Mouse (Mus musculus) c-Kit-positive CD71-positive TER-119-positive erythroid progenitor cells, embryonic 14.5 days (primary cell): ENCODE data around the gene Mylk.

Source experiments
- DNase-seq: peaks from one replicate; pipeline ENCODE4 v3.0.0-alpha.2; 2013; ENCODE audit warnings: low spot score

The Mylk gene

DNA sequence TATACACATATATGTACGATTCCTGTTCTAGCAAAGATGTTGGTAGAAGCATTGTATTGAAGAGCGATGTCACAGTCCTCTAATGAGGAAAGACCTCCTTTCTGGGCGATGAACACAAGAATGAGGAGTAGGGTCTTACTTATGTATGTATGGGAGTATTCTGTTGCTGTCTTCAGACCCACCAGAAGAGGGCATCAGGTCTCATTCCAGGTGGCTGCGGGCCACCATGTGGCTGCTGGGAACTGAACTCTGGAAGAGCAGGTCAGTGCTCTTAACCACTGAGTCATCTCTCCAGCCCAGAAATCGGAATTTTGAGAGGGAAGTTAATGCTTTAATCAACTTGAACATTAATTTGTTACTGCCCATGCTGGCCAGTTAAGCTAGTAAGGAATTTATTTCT, 279.3 kb downstream of the Mylk start:
- DNase-seq: no peak

DNA sequence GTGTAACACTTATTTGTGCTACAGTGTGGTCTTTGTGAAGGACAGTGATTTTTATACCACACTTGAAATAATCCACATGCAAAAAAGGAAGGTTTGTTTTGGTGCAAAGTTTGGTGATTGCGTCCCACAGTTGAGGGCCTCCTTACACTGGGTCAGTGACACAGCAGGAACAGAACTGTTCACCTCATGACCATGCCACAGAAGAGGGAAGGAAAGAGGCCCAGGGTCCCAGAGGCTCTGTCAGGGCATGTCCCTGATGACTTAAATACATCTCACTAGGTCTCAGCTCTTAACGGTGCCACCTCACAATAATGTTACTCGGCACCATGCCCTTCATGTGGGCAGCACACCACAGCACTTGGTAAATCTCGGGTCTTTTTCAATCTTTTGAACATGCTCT, 280.3 kb downstream of the Mylk start:
- DNase-seq: no peak

DNA sequence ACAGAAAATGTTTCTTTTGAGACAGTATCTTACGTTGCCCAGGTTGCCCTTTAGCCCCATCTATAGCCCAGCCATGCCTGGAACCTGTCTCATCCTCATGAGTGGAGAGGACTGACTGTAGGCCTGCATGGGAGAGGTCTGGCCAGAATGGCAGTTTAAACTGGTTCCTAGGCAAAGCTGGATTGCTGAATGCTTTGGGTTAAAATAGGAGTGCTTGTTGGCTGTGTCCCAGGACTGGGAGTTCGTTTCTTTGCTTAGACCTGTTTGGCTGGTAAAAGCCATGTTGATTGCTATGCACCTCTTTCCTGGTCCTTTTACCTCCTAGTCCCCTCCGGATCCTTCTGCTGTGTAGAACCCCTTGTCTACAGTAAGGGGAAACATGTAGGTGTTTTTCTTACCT, 288.2 kb downstream of the Mylk start:
- DNase-seq: no peak

DNA sequence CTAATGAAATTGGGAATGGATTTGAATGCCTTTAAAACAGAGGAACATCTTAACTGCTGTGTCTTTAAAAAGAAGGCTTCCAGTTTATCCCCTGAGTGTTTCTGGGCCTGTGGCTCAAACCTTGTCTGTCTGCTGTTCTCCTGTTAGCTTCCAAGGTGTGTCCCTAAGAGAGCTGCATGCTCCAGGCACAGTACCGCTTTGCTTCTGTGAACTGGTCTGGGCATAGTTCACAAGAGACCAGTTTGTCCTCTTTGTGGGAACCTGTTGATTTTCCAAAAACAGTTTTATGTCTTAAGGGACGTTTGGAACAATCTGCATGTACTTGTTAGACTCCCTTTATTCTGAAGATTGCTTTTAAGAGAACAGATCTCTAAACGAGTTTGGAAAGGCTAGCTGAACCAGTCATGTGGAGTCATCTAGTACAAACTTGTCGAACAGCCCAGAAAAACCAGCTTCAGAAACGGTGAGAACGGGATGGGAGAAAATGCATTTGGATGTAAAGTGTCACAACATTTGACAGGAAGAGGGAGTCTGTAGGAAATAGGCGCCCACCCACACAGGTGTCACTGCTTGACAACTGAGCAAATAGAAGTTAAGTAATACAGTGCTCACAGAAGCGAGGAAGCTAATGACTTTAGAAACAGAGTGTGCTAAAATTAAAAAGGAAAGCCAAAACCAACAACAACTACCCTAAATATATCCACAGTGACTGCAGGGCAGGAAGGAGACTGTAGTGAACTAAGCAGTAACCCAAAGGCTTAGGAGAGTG, 289.0 kb downstream of the Mylk start:
- no peak for DNase-seq

DNA sequence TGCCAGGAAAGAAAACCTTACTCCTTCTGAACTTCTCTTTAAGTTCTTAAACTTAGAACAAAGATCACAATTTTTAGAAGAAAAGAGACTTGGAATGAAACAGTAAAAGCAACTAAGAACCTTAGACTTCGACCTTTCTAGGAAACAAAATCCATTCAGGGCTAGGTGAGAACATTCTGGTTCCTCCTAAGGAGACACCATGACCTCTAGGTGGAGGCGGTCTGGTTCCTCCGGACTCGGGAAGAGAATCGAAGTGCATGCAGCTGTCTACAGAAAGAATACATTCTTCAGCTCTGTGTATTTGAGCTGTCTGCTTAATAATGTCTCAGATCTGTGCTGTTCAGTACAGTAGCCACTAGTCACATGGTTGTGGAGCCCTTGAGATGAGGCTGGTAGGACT, 290.0 kb downstream of the Mylk start:
- no peak for DNase-seq

DNA sequence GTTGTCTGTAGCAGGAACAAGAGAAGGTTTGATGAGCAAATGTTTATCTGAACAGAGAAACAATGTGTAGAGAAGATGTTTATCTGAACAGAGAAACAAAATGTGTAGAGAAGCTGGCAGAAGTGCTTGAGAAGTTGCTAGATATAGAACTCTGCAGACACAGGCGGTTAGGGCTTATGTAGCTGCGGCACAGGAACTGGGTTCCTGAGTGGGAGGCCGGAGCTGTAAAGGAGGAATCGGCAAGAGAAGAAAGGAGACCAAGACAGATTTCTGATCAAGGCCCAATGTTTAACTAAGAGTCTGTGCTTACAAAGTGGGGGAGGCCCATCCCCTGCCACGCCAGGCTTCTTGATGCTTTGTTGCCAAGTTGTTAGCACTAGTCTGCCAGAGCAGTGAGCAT, 291.7 kb downstream of the Mylk start:
- DNase-seq: no peak

DNA sequence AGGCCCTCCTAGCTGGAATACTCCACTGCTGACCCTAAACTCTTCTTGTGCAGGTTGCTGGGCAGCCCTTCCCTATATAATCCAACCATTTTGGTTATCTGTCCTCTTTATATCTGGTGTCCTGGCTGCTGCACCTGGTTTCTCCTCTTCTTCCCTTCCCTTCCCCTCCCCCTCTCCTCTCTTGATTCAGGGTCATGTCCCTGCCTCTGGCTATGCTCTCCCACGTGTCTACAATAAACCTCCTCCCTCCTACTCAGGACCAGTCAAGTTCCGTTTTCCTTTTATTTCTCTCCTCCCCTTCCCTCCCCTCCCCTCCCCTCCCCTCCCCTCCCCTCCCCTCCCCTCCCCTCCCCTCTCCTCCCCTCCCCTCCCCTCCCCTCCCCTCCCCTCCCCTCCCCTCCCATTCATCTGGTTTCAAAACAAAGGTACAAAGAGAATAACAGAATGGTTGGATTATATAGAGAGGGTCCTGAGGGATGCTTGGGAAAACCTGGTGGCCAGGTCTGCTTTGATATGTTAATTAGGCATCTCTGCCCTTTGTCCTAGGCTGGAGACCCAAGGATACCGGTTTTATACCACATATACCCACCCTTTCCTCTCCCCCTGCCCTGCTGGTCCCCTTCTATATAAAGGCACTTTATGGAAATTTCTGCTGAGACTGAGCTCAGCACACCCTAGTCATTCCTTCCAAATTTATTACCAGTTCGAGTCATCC, 293.5 kb downstream of the Mylk start:
- no peak for DNase-seq

DNA sequence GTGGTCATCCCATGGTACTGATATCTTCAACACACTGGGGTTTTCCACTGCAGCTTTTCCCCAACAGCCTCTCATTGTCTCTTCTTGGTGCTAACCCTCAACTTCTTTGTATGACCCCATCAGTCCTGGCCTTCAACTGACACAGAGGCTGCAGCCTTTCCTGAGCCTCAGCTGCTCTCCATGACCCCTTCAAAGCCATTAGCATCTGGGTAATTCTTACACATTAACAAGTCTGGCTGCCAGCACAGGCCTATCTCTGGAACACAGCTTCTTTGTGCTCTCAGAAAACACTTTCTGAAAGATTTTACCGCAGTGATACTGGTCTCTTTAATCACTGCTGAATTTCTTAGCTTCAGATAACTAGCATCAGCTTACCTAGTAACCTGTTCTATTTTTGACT, 295.1 kb downstream of the Mylk start:
- DNase-seq: no peak

DNA sequence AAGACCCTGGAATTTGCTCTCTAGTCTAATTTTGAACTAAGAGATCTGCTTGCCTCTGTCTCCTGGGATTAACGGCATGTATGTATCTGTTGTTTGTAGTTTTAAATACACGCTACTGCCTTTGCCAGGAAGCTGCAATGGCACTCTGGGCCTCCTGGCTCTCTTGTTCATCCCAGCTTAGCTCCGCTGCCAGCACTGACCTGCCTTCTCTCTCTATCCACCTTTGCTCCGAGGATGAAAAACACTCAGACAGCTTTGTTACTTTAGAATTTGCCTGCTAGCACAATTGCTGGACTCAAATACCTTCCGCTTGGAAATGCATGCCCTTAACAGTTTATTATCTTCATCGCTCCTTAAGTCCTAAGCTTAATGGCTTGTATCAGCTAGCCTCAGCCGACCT, 296.0 kb downstream of the Mylk start:
- no peak for DNase-seq

DNA sequence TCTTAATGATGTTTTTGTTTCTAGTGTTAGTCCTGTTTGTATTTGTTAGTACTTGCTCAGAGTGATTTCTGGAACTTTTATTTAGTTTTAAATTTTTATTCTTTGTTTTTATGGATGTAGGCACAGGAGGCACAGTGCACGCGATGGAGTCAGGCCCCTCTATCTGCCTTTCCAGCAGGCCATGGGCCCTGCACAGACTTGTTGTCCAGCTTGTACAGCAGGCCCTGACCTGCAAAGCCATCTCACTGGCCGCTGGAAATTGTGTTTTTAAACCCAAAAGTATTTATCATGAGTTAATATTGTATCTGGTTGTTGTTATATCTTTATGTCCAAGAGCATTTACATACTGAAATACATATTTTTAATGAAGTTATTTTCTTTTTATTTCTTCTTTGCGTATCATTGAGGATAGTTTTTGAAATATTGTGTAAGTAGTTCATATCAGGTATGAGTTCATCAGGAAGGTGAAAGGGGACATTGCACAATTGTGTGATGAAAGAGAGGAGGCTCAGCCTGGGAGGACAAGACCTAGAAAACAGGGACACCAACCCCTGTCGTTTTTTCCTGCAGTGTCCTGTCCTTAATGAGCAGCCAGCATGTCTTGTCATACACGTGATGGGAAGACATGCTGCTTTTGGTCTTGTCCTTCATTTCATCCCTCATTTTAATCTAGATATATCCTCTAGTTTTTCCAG, 301.2 kb downstream of the Mylk start:
- DNase-seq: no peak

DNA sequence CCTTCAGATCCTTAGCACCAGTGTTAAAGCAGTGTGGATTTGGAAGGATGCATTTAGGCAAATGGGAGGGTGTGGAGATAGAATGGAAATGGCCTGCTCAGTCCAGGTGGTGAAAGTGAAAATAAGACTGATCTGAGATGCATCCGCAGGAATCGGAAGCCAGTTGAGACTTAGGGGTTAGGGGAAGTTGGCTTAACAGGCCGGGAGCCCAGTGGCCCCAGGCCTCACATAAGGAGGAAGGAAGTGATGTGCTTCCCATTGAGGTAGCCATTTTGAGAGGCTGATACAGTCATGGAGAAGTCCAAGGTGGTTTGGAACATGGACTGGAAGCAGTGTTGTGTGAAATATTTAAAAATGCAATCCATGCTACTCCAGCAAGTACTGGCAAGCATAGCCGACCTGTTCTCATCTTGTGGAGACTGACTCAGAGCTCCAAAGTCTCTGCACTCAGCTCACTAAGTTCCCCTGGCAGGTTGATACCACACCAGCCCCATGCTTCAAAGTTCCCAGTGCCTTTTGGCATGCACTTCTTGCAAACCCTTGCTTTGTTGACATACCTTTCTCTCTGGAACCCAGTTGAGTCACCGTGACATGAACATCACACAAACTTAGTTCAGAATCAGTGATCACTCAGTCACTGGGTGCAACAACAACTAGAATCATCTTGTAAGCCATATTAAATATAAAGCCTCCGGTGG, 302.4 kb downstream of the Mylk start:
- DNase-seq: no peak

DNA sequence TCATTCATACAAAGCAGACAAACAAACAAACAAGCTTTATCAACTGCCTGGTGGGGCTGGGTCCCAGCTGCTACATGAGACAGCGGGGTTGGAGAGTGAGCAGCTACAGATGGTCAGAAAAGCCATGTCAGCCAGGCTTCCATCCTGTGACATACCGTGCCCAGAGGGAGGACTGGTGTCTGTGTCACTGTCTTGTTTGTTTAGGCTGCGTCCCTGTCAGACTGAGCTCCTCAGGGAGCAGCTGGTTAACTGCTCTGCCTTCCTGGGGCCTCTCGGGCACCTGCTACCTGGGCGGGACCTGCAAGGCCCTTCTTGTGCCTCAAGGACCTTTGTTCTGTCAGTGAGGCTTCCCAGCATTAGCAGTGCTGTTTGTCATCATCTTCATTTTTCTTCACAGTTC, 306.1 kb downstream of the Mylk start:
- no peak for DNase-seq
